Mouse (Mus musculus): Measurements from ENCODE around the gene Gm13694. TPM values are rescaled to one million over a fixed set of nuclear protein-coding genes. Genes with fewer than 3 reads are reported as not detected.
"Not testable (repeated sequence)": the region's sequence is repeated elsewhere in the genome, so short reads cannot be mapped to it uniquely, and the experiment has no call there.

Gene Gm13694
- 0.05 and 0.11 TPM in 2 replicates for polyA plus RNA-seq (2012)

DNA sequence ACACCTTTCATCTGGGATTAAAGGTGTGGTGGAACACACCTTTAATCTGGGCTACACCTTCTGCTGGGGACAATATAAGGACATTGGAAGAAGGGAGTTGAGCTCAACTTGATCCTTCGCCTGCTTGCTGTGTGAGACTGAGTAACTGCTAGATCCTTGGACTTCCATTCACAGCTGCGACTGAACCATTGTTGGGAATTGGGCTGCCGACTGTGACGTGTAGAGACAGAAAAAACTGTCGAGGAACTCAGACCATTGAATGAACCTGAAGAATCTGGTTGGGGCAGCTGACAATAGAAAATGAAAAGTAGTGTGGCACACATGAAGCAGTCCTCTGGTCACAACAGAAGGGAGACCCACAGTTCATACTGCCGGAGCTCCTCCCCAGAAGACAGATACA, at the start of gene Gm13694:
Gm13694 (plus strand) TSS at position 301 of the 400 bp plus-strand sequence.
- not testable (repeated sequence) for H3K9me3 ChIP-seq (ENCODE audit: control insufficient read depth, low read length); H3K4me3 ChIP-seq (replicated peaks); H3K27me3 ChIP-seq (ENCODE audit: control insufficient read depth); H3K36me3 ChIP-seq (ENCODE audit: control insufficient read depth); H3K4me1 ChIP-seq (ENCODE audit: control insufficient read depth)

- Histone ChIP-seq H3K36me3 (ENCODE audit: control insufficient read depth) (no peaks in the 10 kb centered on the region), H3K27me3 (ENCODE audit: control insufficient read depth) (no peaks in the 10 kb centered on the region), H3K4me3 (replicated peaks) (no peak overlapping the region), H3K4me1 (ENCODE audit: control insufficient read depth) (no peaks in the 10 kb centered on the region), H3K9me3 (ENCODE audit: control insufficient read depth, low read length) (no peaks in the 10 kb centered on the region)
- TF ChIP-seq TAL1 (IDR thresholded peaks at IDR 0.05; ENCODE audit: low read length) (no peak), GATA1 (IDR thresholded peaks at IDR 0.05; ENCODE audit: low read length) (no peak)
These were observed 49.1 kb upstream of the Gm13694 start for GRCm38 (mm10) chr2:83929478-83930088.

- H3K4me3 ChIP-seq (replicated peaks): no peak within 1 kb of the TSS
- TF ChIP-seq TAL1 (IDR thresholded peaks at IDR 0.05; ENCODE audit: low read length): no peak
- TF ChIP-seq GATA1 (IDR thresholded peaks at IDR 0.05; ENCODE audit: low read length): no peak
- H3K9me3 ChIP-seq (ENCODE audit: control insufficient read depth, low read length): no peaks in the 10 kb centered on the region
- H3K4me1 ChIP-seq (ENCODE audit: control insufficient read depth): no peaks in the 10 kb centered on the region; the same call in 1 of the 2 replicates
- H3K36me3 ChIP-seq (ENCODE audit: control insufficient read depth): no peaks in the 10 kb centered on the region
- H3K27me3 ChIP-seq (ENCODE audit: control insufficient read depth): peaks cover 5% of the 10 kb centered on the region; the same call in 1 of the 2 replicates
These were observed 37.8 kb upstream of the Gm13694 start, which contains the start of gene Zswim2 for GRCm38 (mm10) chr2:83940931-83941361. Zswim2 (minus strand) TSS chr2:83941228.

GRCm38 (mm10) chr2:83941378-83941777, 37.4 kb upstream of the Gm13694 start:
- no peaks in the 10 kb centered on the region; the same call in 1 of the 2 replicates for H3K4me1 ChIP-seq (ENCODE audit: control insufficient read depth)
- TF ChIP-seq TAL1 (IDR thresholded peaks at IDR 0.05; ENCODE audit: low read length): no peak
- TF ChIP-seq GATA1 (IDR thresholded peaks at IDR 0.05; ENCODE audit: low read length): no peak
- no peaks in the 10 kb centered on the region for H3K36me3 ChIP-seq (ENCODE audit: control insufficient read depth)
- no peak overlapping the region for H3K4me3 ChIP-seq (replicated peaks)
- H3K27me3 ChIP-seq (ENCODE audit: control insufficient read depth): peaks cover 5% of the 10 kb centered on the region; the same call in 1 of the 2 replicates
- no peaks in the 10 kb centered on the region for H3K9me3 ChIP-seq (ENCODE audit: control insufficient read depth, low read length)

- no peaks in the 10 kb centered on the region; the same call in 1 of the 2 replicates for H3K4me1 ChIP-seq (ENCODE audit: control insufficient read depth)
- TF ChIP-seq GATA1 (IDR thresholded peaks at IDR 0.05; ENCODE audit: low read length) (no peak), TAL1 (IDR thresholded peaks at IDR 0.05; ENCODE audit: low read length) (no peak)
- no peaks in the 10 kb centered on the region for H3K36me3 ChIP-seq (ENCODE audit: control insufficient read depth)
- H3K9me3 ChIP-seq (ENCODE audit: control insufficient read depth, low read length): no peaks in the 10 kb centered on the region
- no peak overlapping the region for H3K4me3 ChIP-seq (replicated peaks)
- peaks cover 5% of the 10 kb centered on the region; the same call in 1 of the 2 replicates for H3K27me3 ChIP-seq (ENCODE audit: control insufficient read depth)
These were observed 36.9 kb upstream of the Gm13694 start for GRCm38 (mm10) chr2:83941792-83942191.

DNA sequence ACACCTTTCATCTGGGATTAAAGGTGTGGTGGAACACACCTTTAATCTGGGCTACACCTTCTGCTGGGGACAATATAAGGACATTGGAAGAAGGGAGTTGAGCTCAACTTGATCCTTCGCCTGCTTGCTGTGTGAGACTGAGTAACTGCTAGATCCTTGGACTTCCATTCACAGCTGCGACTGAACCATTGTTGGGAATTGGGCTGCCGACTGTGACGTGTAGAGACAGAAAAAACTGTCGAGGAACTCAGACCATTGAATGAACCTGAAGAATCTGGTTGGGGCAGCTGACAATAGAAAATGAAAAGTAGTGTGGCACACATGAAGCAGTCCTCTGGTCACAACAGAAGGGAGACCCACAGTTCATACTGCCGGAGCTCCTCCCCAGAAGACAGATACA, 23.3 kb upstream of the Gm13694 start, which contains the start of gene Gm13698:
Gm13698 (plus strand) TSS at position 301 of the 400 bp plus-strand sequence.
- not testable (repeated sequence) for H3K9me3 ChIP-seq (ENCODE audit: control insufficient read depth, low read length); H3K36me3 ChIP-seq (ENCODE audit: control insufficient read depth); H3K27me3 ChIP-seq (ENCODE audit: control insufficient read depth); H3K4me1 ChIP-seq (ENCODE audit: control insufficient read depth); H3K4me3 ChIP-seq (replicated peaks)

DNA sequence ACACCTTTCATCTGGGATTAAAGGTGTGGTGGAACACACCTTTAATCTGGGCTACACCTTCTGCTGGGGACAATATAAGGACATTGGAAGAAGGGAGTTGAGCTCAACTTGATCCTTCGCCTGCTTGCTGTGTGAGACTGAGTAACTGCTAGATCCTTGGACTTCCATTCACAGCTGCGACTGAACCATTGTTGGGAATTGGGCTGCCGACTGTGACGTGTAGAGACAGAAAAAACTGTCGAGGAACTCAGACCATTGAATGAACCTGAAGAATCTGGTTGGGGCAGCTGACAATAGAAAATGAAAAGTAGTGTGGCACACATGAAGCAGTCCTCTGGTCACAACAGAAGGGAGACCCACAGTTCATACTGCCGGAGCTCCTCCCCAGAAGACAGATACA, 17.5 kb upstream of the Gm13694 start, which contains the start of gene Gm13693:
Gm13693 (plus strand) TSS at position 301 of the 400 bp plus-strand sequence.
- not testable (repeated sequence) for H3K4me1 ChIP-seq (ENCODE audit: control insufficient read depth); H3K27me3 ChIP-seq (ENCODE audit: control insufficient read depth); H3K36me3 ChIP-seq (ENCODE audit: control insufficient read depth); H3K9me3 ChIP-seq (ENCODE audit: control insufficient read depth, low read length); H3K4me3 ChIP-seq (replicated peaks)

- H3K9me3 ChIP-seq (ENCODE audit: control insufficient read depth, low read length); H3K4me1 ChIP-seq (ENCODE audit: control insufficient read depth); H3K4me3 ChIP-seq (replicated peaks); H3K36me3 ChIP-seq (ENCODE audit: control insufficient read depth); H3K27me3 ChIP-seq (ENCODE audit: control insufficient read depth): not testable (repeated sequence)
These were observed 11.7 kb upstream of the Gm13694 start, which contains the start of gene Gm13695 for GRCm38 (mm10) chr2:83967013-83967412. Gm13695 (plus strand) TSS chr2:83967313.

GRCm38 (mm10) chr2:83972823-83973222, 5.9 kb upstream of the Gm13694 start, which contains the start of gene Gm13696:
Gm13696 (plus strand) TSS chr2:83973123.
- not testable (repeated sequence) for H3K9me3 ChIP-seq (ENCODE audit: control insufficient read depth, low read length); H3K4me1 ChIP-seq (ENCODE audit: control insufficient read depth); H3K27me3 ChIP-seq (ENCODE audit: control insufficient read depth); H3K36me3 ChIP-seq (ENCODE audit: control insufficient read depth); H3K4me3 ChIP-seq (replicated peaks)

- H3K4me3 ChIP-seq (replicated peaks); H3K27me3 ChIP-seq (ENCODE audit: control insufficient read depth): not testable (repeated sequence)
These were observed 5.7 kb downstream of the Gm13694 start, which contains the start of gene Gm13697 for GRCm38 (mm10) chr2:83984443-83984842. Gm13697 (plus strand) TSS chr2:83984743.

DNA sequence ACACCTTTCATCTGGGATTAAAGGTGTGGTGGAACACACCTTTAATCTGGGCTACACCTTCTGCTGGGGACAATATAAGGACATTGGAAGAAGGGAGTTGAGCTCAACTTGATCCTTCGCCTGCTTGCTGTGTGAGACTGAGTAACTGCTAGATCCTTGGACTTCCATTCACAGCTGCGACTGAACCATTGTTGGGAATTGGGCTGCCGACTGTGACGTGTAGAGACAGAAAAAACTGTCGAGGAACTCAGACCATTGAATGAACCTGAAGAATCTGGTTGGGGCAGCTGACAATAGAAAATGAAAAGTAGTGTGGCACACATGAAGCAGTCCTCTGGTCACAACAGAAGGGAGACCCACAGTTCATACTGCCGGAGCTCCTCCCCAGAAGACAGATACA, 11.5 kb downstream of the Gm13694 start, which contains the start of gene Gm13691:
Gm13691 (plus strand) TSS at position 301 of the 400 bp plus-strand sequence.
- not testable (repeated sequence) for H3K36me3 ChIP-seq (ENCODE audit: control insufficient read depth); H3K9me3 ChIP-seq (ENCODE audit: control insufficient read depth, low read length); H3K27me3 ChIP-seq (ENCODE audit: control insufficient read depth); H3K4me3 ChIP-seq (replicated peaks); H3K4me1 ChIP-seq (ENCODE audit: control insufficient read depth)

More at GRCm38 (mm10) chr2:83984443-83984842, 5.7 kb downstream of the Gm13694 start, which contains the start of gene Gm13697:
- H3K36me3 ChIP-seq (ENCODE audit: control insufficient read depth); H3K9me3 ChIP-seq (ENCODE audit: control insufficient read depth, low read length); H3K4me1 ChIP-seq (ENCODE audit: control insufficient read depth): not testable (repeated sequence)

- not testable (repeated sequence) for H3K4me3 ChIP-seq (replicated peaks); H3K9me3 ChIP-seq (ENCODE audit: control insufficient read depth, low read length); H3K4me1 ChIP-seq (ENCODE audit: control insufficient read depth); H3K27me3 ChIP-seq (ENCODE audit: control insufficient read depth); H3K36me3 ChIP-seq (ENCODE audit: control insufficient read depth)
These were observed 15.0 kb downstream of the Gm13694 start for GRCm38 (mm10) chr2:83993639-83994255.

- not testable (repeated sequence) for H3K36me3 ChIP-seq (ENCODE audit: control insufficient read depth); H3K4me1 ChIP-seq (ENCODE audit: control insufficient read depth); H3K27me3 ChIP-seq (ENCODE audit: control insufficient read depth); H3K9me3 ChIP-seq (ENCODE audit: control insufficient read depth, low read length); H3K4me3 ChIP-seq (replicated peaks)
These were observed 15.8 kb downstream of the Gm13694 start for GRCm38 (mm10) chr2:83994526-83994925.

All from erythroblast, embryonic 14.5 days (primary cell).